In the genomic region with DNA sequence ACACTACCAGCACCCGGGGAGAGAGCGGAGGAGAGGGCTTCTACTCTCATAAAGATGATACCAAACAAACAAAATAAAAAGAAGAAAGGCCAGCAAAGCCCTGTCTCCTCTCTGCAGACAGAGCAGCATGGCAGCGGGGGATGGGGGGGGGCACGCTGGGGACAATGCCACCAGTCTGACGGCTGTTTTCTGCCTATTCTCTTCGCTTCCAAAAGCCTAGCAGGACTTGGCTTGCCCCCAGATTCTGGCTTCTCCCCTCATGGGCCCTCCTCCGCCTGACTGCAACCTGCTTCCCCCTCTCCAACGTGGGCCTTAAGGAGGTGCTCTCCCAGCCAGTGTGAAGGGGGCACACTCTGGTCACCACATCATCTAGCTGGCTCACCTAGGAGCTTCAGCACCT, we compare ENCODE assay signal across 9 mouse cellular contexts. TPM values are rescaled to one million over a fixed set of nuclear protein-coding genes. Genes with fewer than 3 reads are reported as not detected.
DNase-seq lines count a peak whose midpoint lies in the region; ATAC-seq and TF ChIP-seq lines count a peak whose summit lies in the region.
"Had no signal": no experiment of that assay in that cellular context is flagged by ENCODE, and none has a peak within 500 bp of the region (broad histone marks: within the 10 kb centered on the region; RNA-seq: fewer than 3 reads in every experiment).

No protein-coding gene starts in this region.

- H3K4me2 ChIP-seq in midbrain, embryonic 12.5 days (replicated peaks) = peak overlapping the region; percentile 32

- 48% methylated on average over 8 of the region's 8 CpGs for WGBS in forebrain, embryonic 10.5 days
- 21% methylated on average over 8 of the region's 8 CpGs for WGBS in midbrain, embryonic 12.5 days

- TF ChIP-seq CTCF in left cerebral cortex, adult 2 months (IDR thresholded peaks at IDR 0.05) = no peak

- peaks cover 71% of the 10 kb centered on the region for H3K27me3 ChIP-seq in forebrain, embryonic 10.5 days (ENCODE audit: poor library complexity, severe bottlenecking)
- peaks cover 11% of the 10 kb centered on the region for H3K27me3 ChIP-seq in midbrain, embryonic 12.5 days

- H3K4me3 ChIP-seq in left cerebral cortex, adult 2 months = no peak overlapping the region
- H3K4me3 ChIP-seq in forebrain, embryonic 10.5 days = no peak overlapping the region; the same call in 1 of the 2 replicates
- no peak overlapping the region for H3K4me3 ChIP-seq in midbrain, embryonic 12.5 days

- H3K36me3 ChIP-seq in forebrain, embryonic 10.5 days (replicated peaks) = peaks cover 76% of the 10 kb centered on the region
- H3K36me3 ChIP-seq in midbrain, embryonic 12.5 days = peaks cover 43% of the 10 kb centered on the region

- intact Hi-C loops in left cerebral cortex, adult 2 months (cut with DNase I) = no loop called here
- intact Hi-C loops in left cerebral cortex, postnatal 25 days (cut with DNase I) = loop anchor here (2.0 to 5.0 kb wide), 2 partner anchors 55 to 124 kb away; no protein-coding TSS in a partner anchor

- H3K4me1 ChIP-seq in forebrain, embryonic 10.5 days = peaks cover 49% of the 10 kb centered on the region
- H3K4me1 ChIP-seq in midbrain, embryonic 12.5 days = peaks cover 51% of the 10 kb centered on the region

- no peak for DNase-seq in left cerebral cortex, adult 2 months (ENCODE audit: extremely low spot score in 1 of 2, low spot score in 2 of 2)
- no peak for DNase-seq in left cerebral cortex, postnatal 25 days (ENCODE audit: low spot score in 2 of 2)
- peak; percentile 82 for DNase-seq in cerebellum, adult 9-11 months
- DNase-seq in forebrain, embryonic 10.5 days (ENCODE audit: extremely low spot score, low spot score) = no peak
- DNase-seq in spleen, postnatal 36 days (ENCODE audit: low spot score in 2 of 2) = no peak
- DNase-seq in frontal cortex, postnatal 14 days (ENCODE audit: low spot score in 2 of 2) = no peak
- DNase-seq: gastrocnemius, postnatal 36 days had no signal

- peak; percentile 38 for ATAC-seq in midbrain, embryonic 12.5 days (ENCODE audit: low FRiP score, low read depth)
- no peak for ATAC-seq in megakaryocyte progenitor cell, adult 5-6 weeks (replicated peaks; ENCODE audit: poor library complexity)

- peak overlapping the region; percentile 41 for H3K9ac ChIP-seq in midbrain, embryonic 12.5 days (replicated peaks)

- H3K9me3 ChIP-seq in forebrain, embryonic 10.5 days = no peaks in the 10 kb centered on the region
- H3K9me3 ChIP-seq in midbrain, embryonic 12.5 days = no peaks in the 10 kb centered on the region

- peak overlapping the region; percentile 45; the same call in 1 of the 2 replicates for H3K27ac ChIP-seq in left cerebral cortex, adult 2 months
- peak overlapping the region; percentile 73 for H3K27ac ChIP-seq in forebrain, embryonic 10.5 days
- H3K27ac ChIP-seq in midbrain, embryonic 12.5 days (replicated peaks) = peak overlapping the region; percentile 75

RNA-seq across cellular contexts. Expression of a gene that starts 20.7 kb away (rescaled TPM):
- total RNA-seq in left cerebral cortex, adult 2 months (2021) = 1 to 10 TPM; 1.6 to 2.4 TPM
- total RNA-seq in left cerebral cortex, postnatal 25 days (2021) = 1 to 10 TPM; 2.0 to 2.9 TPM
- polyA plus RNA-seq in forebrain, embryonic 10.5 days (2016; fragmentation: Nextera tagmentation; extraction: Ambion mirVana) = 0.12 and 0.22 TPM in 2 replicates
- 0.57 and 0.89 TPM in 2 replicates for polyA plus RNA-seq in midbrain, embryonic 12.5 days (2016; fragmentation: Nextera tagmentation; extraction: Ambion mirVana)
- total RNA-seq in megakaryocyte progenitor cell, adult 5-6 weeks (2015) = 0.07 and 0.56 TPM in 2 replicates
- total RNA-seq in megakaryocyte progenitor cell, adult 5-6 weeks (2017) = 0.17 TPM in 1 of 2 replicates, not detected in the other
